Mouse (Mus musculus) thymus, adult 2 months (tissue): Measurements from ENCODE around the gene Zbtb44.

Source experiments
- CTCF ChIP-seq: fragments of 200-500 bp; IDR thresholded peaks from 2 replicates; pipeline ENCODE4 v1.5.1; 2012; ENCODE audit warnings: mild to moderate bottlenecking, control low read depth, low read length, moderate library complexity, borderline replicate concordance; ENCODE audit not compliant: control insufficient read depth, poor library complexity, insufficient read depth; ENCODE audit errors: extremely low read depth
- POLR2A ChIP-seq: fragments of 200-500 bp; IDR thresholded peaks from 2 replicates; pipeline ENCODE4 v1.6.1; 2012; ENCODE audit warnings: mild to moderate bottlenecking, low read length, control low read depth, moderate library complexity; ENCODE audit not compliant: control insufficient read depth, poor library complexity, insufficient read depth; ENCODE audit errors: extremely low read depth

DNA sequence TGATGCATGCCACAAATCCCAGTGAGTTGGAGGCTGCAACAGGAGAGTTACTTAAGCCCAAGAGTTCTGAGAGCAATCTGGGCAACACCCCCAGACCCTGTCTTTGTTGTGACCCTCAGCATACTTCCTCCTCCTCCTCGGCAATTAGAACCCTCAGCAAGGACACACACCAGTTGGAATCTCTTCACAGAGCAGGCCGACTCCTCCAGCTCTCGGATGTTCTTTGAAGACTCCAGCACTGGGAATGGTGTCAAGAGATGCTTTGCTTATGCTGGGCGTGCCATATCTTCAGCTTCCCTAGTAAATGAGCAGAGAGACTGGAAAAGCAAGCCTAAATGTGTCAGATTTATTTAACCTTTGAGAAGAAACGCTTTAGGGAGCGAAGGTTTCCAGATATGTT lies 50.3 kb downstream of the Zbtb44 start:
- TF ChIP-seq POLR2A (no peak), CTCF (no peak)
